Mouse (Mus musculus): Measurements from ENCODE around the gene Rpl23. TPM values are rescaled to one million over a fixed set of nuclear protein-coding genes. Genes with fewer than 3 reads are reported as not detected.

The Rpl23 gene
- polyA plus RNA-seq (2015; fragmentation: Nextera tagmentation; extraction: Ambion mirVana): 314 and 372 TPM in 2 replicates

- H3K27ac ChIP-seq (replicated peaks): peak within 1 kb of the TSS; percentile 96
- peaks cover 37% of the 10 kb centered on the region for H3K36me3 ChIP-seq
- peak within 1 kb of the TSS; percentile 96 for H3K4me3 ChIP-seq (replicated peaks)
- peak within 1 kb of the TSS; percentile 98 for H3K9ac ChIP-seq (replicated peaks)
- no peaks in the 10 kb centered on the region for H3K27me3 ChIP-seq (replicated peaks)
- H3K4me1 ChIP-seq: peaks cover 32% of the 10 kb centered on the region
- H3K4me2 ChIP-seq: peak within 1 kb of the TSS; percentile 71
- WGBS: under 1% methylated on average over 67 of the region's 67 CpGs
- no peaks in the 10 kb centered on the region for H3K9me3 ChIP-seq (replicated peaks)
- ATAC-seq (ENCODE audit: low FRiP score): peak; percentile 97
These were observed at the start of gene Rpl23 for GRCm38 (mm10) chr11:97781832-97782563. TSS of gene Rpl23 (minus strand) at chr11:97782437.

- peaks cover 61% of the 10 kb centered on the region for H3K36me3 ChIP-seq
- no peaks in the 10 kb centered on the region for H3K4me1 ChIP-seq
- H3K4me3 ChIP-seq (replicated peaks): no peak overlapping the region
- no peak for ATAC-seq (ENCODE audit: low FRiP score)
- WGBS: 63% methylated on average over 11 of the region's 11 CpGs
- H3K9me3 ChIP-seq (replicated peaks): no peaks in the 10 kb centered on the region
- H3K27ac ChIP-seq (replicated peaks): no peak overlapping the region
- H3K27me3 ChIP-seq (replicated peaks): no peaks in the 10 kb centered on the region
- H3K9ac ChIP-seq (replicated peaks): no peak overlapping the region
- no peak overlapping the region for H3K4me2 ChIP-seq
These were observed 49.8 kb upstream of the Rpl23 start for GRCm38 (mm10) chr11:97832001-97832400.

- Histone ChIP-seq H3K9ac (replicated peaks) (no peak overlapping the region), H3K4me2 (no peak overlapping the region), H3K4me3 (replicated peaks) (no peak overlapping the region), H3K36me3 (peaks cover 61% of the 10 kb centered on the region), H3K9me3 (replicated peaks) (no peaks in the 10 kb centered on the region), H3K27ac (replicated peaks) (no peak overlapping the region), H3K27me3 (replicated peaks) (no peaks in the 10 kb centered on the region), H3K4me1 (0 out of 2 replicates have a peak, but pooled peaks cover 2% of the 10 kb centered on the region)
- ATAC-seq (ENCODE audit: low FRiP score): no peak
- WGBS: 90% methylated on average over 6 of the region's 6 CpGs
These were observed 48.3 kb upstream of the Rpl23 start for GRCm38 (mm10) chr11:97830501-97830900.

GRCm38 (mm10) chr11:97829913-97830476 is 47.8 kb upstream of the Rpl23 start:
- 85% methylated on average over 12 of the region's 12 CpGs for WGBS
- H3K27me3 ChIP-seq (replicated peaks): no peaks in the 10 kb centered on the region
- no peak overlapping the region for H3K27ac ChIP-seq (replicated peaks)
- no peak for ATAC-seq (ENCODE audit: low FRiP score)
- no peak overlapping the region for H3K4me3 ChIP-seq (replicated peaks)
- H3K9ac ChIP-seq (replicated peaks): no peak overlapping the region
- peaks cover 60% of the 10 kb centered on the region for H3K36me3 ChIP-seq
- H3K9me3 ChIP-seq (replicated peaks): no peaks in the 10 kb centered on the region
- H3K4me2 ChIP-seq: no peak overlapping the region
- 0 out of 2 replicates have a peak, but pooled peaks cover 2% of the 10 kb centered on the region for H3K4me1 ChIP-seq

GRCm38 (mm10) chr11:97829365-97829764 is 47.1 kb upstream of the Rpl23 start:
- peaks cover 7% of the 10 kb centered on the region; the same call in 1 of the 2 replicates for H3K4me1 ChIP-seq
- no peaks in the 10 kb centered on the region for H3K9me3 ChIP-seq (replicated peaks)
- no peak for ATAC-seq (ENCODE audit: low FRiP score)
- 94% methylated on average over 7 of the region's 7 CpGs for WGBS
- no peak overlapping the region for H3K4me3 ChIP-seq (replicated peaks)
- no peaks in the 10 kb centered on the region for H3K27me3 ChIP-seq (replicated peaks)
- no peak overlapping the region for H3K9ac ChIP-seq (replicated peaks)
- H3K4me2 ChIP-seq: no peak overlapping the region
- H3K36me3 ChIP-seq: peaks cover 53% of the 10 kb centered on the region
- H3K27ac ChIP-seq (replicated peaks): no peak overlapping the region

- H3K9ac ChIP-seq (replicated peaks): no peak overlapping the region
These were observed 45.4 kb upstream of the Rpl23 start for GRCm38 (mm10) chr11:97827654-97828053.

GRCm38 (mm10) chr11:97826414-97826813 is 44.2 kb upstream of the Rpl23 start:
- no peak overlapping the region for H3K4me3 ChIP-seq (replicated peaks)
- peaks cover 15% of the 10 kb centered on the region for H3K4me1 ChIP-seq
- no peaks in the 10 kb centered on the region for H3K27me3 ChIP-seq (replicated peaks)
- no peaks in the 10 kb centered on the region for H3K9me3 ChIP-seq (replicated peaks)
- no peak for ATAC-seq (ENCODE audit: low FRiP score)
- no peak overlapping the region for H3K27ac ChIP-seq (replicated peaks)
- no peak overlapping the region for H3K4me2 ChIP-seq
- WGBS: 76% methylated on average over 7 of the region's 7 CpGs
- no peak overlapping the region for H3K9ac ChIP-seq (replicated peaks)
- H3K36me3 ChIP-seq: peaks cover 55% of the 10 kb centered on the region

More at GRCm38 (mm10) chr11:97827654-97828053, 45.4 kb upstream of the Rpl23 start:
- Histone ChIP-seq H3K4me2 (no peak overlapping the region), H3K4me3 (replicated peaks) (no peak overlapping the region), H3K4me1 (peaks cover 14% of the 10 kb centered on the region), H3K27me3 (replicated peaks) (no peaks in the 10 kb centered on the region), H3K27ac (replicated peaks) (no peak overlapping the region), H3K9me3 (replicated peaks) (no peaks in the 10 kb centered on the region), H3K36me3 (peaks cover 52% of the 10 kb centered on the region)
- 91% methylated on average over 6 of the region's 6 CpGs for WGBS
- no peak for ATAC-seq (ENCODE audit: low FRiP score)

- 88% methylated on average over 9 of the region's 9 CpGs for WGBS
- Histone ChIP-seq H3K27ac (replicated peaks) (no peak overlapping the region), H3K4me3 (replicated peaks) (no peak overlapping the region), H3K4me1 (peaks cover 19% of the 10 kb centered on the region), H3K4me2 (no peak overlapping the region), H3K27me3 (replicated peaks) (no peaks in the 10 kb centered on the region), H3K9me3 (replicated peaks) (no peaks in the 10 kb centered on the region), H3K9ac (replicated peaks) (no peak overlapping the region), H3K36me3 (peaks cover 58% of the 10 kb centered on the region)
- no peak for ATAC-seq (ENCODE audit: low FRiP score)
These were observed 43.7 kb upstream of the Rpl23 start for GRCm38 (mm10) chr11:97825971-97826370.

GRCm38 (mm10) chr11:97825295-97825694 is 43.1 kb upstream of the Rpl23 start:
- 85% methylated on average over 10 of the region's 10 CpGs for WGBS
- peaks cover 24% of the 10 kb centered on the region for H3K4me1 ChIP-seq
- no peak for ATAC-seq (ENCODE audit: low FRiP score)
- H3K9ac ChIP-seq (replicated peaks): no peak overlapping the region
- no peaks in the 10 kb centered on the region for H3K9me3 ChIP-seq (replicated peaks)
- H3K4me3 ChIP-seq (replicated peaks): no peak overlapping the region
- peaks cover 60% of the 10 kb centered on the region for H3K36me3 ChIP-seq
- no peak overlapping the region for H3K4me2 ChIP-seq
- no peaks in the 10 kb centered on the region for H3K27me3 ChIP-seq (replicated peaks)
- H3K27ac ChIP-seq (replicated peaks): peak overlapping the region; percentile 24

GRCm38 (mm10) chr11:97824895-97825294 is 42.7 kb upstream of the Rpl23 start:
- Histone ChIP-seq H3K9ac (replicated peaks) (no peak overlapping the region), H3K4me2 (no peak overlapping the region), H3K4me3 (replicated peaks) (no peak overlapping the region), H3K9me3 (replicated peaks) (no peaks in the 10 kb centered on the region), H3K36me3 (peaks cover 59% of the 10 kb centered on the region), H3K4me1 (peaks cover 26% of the 10 kb centered on the region), H3K27ac (replicated peaks) (peak overlapping the region; percentile 24; the same call in 1 of the 2 replicates), H3K27me3 (replicated peaks) (no peaks in the 10 kb centered on the region)
- 75% methylated on average over 6 of the region's 6 CpGs for WGBS
- 0 out of 2 replicates have a peak, but pooled peaks have one; percentile 59 for ATAC-seq (ENCODE audit: low FRiP score)

GRCm38 (mm10) chr11:97824168-97824567 is 41.9 kb upstream of the Rpl23 start:
- H3K27ac ChIP-seq (replicated peaks): no peak overlapping the region
- 93% methylated on average over 11 of the region's 11 CpGs for WGBS

More at GRCm38 (mm10) chr11:97824168-97824567, 41.9 kb upstream of the Rpl23 start:
- Histone ChIP-seq H3K36me3 (peaks cover 59% of the 10 kb centered on the region), H3K27me3 (replicated peaks) (no peaks in the 10 kb centered on the region), H3K4me2 (no peak overlapping the region), H3K4me1 (peaks cover 32% of the 10 kb centered on the region), H3K9ac (replicated peaks) (no peak overlapping the region), H3K9me3 (replicated peaks) (no peaks in the 10 kb centered on the region), H3K4me3 (replicated peaks) (no peak overlapping the region)
- ATAC-seq (ENCODE audit: low FRiP score): no peak
